Mouse (Mus musculus): ENCODE measurements around the gene Ipo13. TPM values are rescaled to one million over a fixed set of nuclear protein-coding genes. Genes with fewer than 3 reads are reported as not detected.

The Ipo13 gene
- polyA plus RNA-seq (2015; fragmentation: Nextera tagmentation; extraction: Ambion mirVana), result 66.2 and 72.9 TPM in 2 replicates

DNA sequence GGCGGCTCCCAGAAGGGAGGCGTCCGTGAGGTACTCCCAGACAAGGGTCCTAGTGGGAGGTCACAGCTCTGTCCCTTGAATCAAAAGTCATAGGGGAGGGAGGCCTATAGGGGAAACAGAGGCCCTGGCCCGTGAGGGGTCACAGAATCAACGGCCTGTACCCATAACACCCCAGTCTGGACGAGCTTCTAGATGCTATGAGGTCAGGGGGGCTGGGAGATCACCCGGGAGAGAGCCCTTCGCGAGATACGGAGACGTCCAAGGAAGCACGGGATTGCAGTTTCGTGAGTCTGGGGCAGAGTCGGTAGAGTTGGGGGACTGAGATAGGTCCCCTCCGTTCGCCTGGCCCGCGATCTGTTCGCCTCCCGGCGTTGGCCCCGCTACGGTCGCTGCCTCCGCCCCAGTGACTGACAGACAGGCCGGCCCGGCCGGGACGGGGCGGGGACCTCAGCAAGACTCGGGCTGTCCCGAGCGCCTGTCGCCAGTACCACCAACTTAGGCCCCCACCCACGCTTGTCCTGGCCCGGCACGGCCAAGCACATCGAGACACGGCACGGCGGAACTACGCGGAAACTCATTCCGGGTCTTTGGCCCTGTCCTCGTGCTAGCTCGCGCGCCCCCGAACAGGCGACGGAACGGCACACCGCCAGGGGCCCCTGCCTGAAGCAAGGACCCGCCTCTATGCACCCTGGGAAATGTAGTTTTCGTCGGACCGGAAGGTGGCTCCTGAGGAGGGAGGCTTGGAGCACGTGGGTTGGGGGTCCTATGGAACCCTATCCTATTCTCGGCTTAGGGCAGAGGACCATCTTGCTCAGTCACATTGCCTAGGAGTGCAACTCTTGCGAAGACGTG is at the start of gene Ipo13:
Gene Ipo13 (minus strand): TSS at position 409 of the 852 bp plus-strand sequence.
- H3K4me3 ChIP-seq (replicated peaks), result peak within 1 kb of the TSS; percentile 93
- peak within 1 kb of the TSS; percentile 74 for H3K27ac ChIP-seq
- WGBS, result under 1% methylated on average over 61 of the region's 61 CpGs
- H3K36me3 ChIP-seq, result peaks cover 21% of the 10 kb centered on the region
- peaks cover 53% of the 10 kb centered on the region for H3K4me1 ChIP-seq (replicated peaks)
- peak within 1 kb of the TSS; percentile 92 for H3K9ac ChIP-seq (replicated peaks)
- peak within 1 kb of the TSS; percentile 100 for H3K4me2 ChIP-seq (replicated peaks)
- ATAC-seq, result peak; percentile 96
- H3K9me3 ChIP-seq, result no peaks in the 10 kb centered on the region
- no peaks in the 10 kb centered on the region for H3K27me3 ChIP-seq

DNA sequence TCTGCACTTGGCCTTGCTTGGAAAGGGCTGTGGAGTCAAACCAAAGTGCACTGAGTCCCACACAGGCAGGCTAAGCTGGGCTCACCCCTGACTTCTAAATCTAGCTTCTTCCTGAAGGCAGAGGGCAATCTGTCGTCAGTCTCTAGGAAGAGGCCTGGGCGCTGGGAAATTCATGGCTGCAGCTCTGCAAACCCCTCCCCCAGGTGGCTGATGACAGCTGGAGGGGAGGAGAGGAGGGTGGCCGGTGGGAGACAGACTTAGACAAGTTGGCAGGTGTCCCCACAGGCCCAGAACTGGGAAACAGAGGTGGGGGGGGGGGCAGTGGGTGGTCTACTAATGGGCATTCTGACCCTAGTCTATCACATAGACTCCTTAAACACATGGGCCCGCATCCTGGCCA is 42.7 kb upstream of the Ipo13 start:
- H3K4me3 ChIP-seq (replicated peaks), result no peak overlapping the region
- no peak overlapping the region for H3K9ac ChIP-seq (replicated peaks)
- no peaks in the 10 kb centered on the region for H3K27me3 ChIP-seq
- ATAC-seq, result no peak
- 75% methylated on average over 4 of the region's 4 CpGs for WGBS
- no peaks in the 10 kb centered on the region for H3K4me1 ChIP-seq (replicated peaks)
- H3K4me2 ChIP-seq (replicated peaks), result no peak overlapping the region
- H3K36me3 ChIP-seq, result peaks cover 42% of the 10 kb centered on the region
- H3K9me3 ChIP-seq, result no peaks in the 10 kb centered on the region
- no peak overlapping the region for H3K27ac ChIP-seq

DNA sequence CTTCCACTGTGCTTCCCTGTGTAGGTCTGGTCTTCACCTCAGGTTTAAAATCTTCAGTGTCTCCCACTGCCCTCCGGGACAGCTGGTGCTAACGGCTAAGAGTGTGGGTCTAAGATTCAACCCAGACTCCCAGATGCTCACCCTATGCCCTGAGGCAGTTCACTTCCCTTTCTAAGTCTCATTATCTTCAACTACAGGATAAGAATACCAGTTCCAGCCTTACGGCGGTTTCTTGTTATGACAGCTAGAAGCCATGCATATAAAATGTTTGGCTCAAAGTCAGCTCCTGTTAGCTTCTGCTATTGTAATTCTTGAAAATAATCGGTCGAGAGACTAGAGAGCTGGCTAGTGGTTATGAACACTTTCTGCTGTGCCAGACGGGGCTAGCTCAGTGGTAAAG is 32.7 kb upstream of the Ipo13 start:
- no peak overlapping the region for H3K9ac ChIP-seq (replicated peaks)
- ATAC-seq, result no peak
- H3K4me2 ChIP-seq (replicated peaks), result no peak overlapping the region
- 80% methylated on average over 7 of the region's 7 CpGs for WGBS
- no peaks in the 10 kb centered on the region for H3K27me3 ChIP-seq
- no peaks in the 10 kb centered on the region for H3K9me3 ChIP-seq
- H3K27ac ChIP-seq, result no peak overlapping the region
- H3K4me1 ChIP-seq (replicated peaks), result peaks cover 13% of the 10 kb centered on the region
- no peak overlapping the region for H3K4me3 ChIP-seq (replicated peaks)
- H3K36me3 ChIP-seq, result peaks cover 25% of the 10 kb centered on the region

DNA sequence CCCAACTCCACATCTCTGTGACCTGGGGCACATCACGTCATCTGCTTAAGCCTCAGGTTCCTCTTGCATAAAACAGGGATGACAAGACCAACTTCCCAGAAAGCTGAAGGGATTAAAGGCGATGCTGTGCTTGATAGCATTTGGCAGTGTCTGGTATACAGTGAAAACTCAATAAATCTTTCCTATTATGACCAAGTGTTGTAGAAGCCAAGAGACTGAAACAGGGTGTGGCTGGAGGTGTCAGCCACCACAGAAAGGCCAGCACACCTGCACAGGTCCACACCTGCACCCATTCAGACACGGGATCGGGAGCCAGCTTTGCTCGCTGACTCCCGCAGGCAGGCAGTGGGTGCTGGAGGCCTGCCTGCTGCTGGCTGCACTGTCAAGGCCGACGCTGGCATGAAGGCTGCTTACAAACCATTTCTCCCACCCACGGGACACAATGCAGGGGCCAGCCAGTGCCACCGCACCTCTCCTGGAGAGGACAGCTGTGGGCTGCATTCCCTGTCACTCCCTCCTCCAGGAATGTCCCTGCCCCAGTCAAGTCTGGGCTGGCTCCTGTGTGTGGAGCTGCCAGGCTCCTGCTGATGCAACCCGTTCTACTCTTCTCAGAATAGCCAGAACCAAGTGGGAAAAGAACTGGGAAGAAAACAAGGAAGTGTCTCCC is 32.0 kb upstream of the Ipo13 start:
- no peak overlapping the region for H3K9ac ChIP-seq (replicated peaks)
- H3K4me2 ChIP-seq (replicated peaks), result no peak overlapping the region
- ATAC-seq, result no peak
- H3K36me3 ChIP-seq, result peaks cover 18% of the 10 kb centered on the region
- no peaks in the 10 kb centered on the region for H3K27me3 ChIP-seq
- H3K4me1 ChIP-seq (replicated peaks), result peaks cover 13% of the 10 kb centered on the region
- 90% methylated on average over 11 of the region's 11 CpGs for WGBS
- no peaks in the 10 kb centered on the region for H3K9me3 ChIP-seq
- no peak overlapping the region for H3K4me3 ChIP-seq (replicated peaks)
- H3K27ac ChIP-seq, result no peak overlapping the region

DNA sequence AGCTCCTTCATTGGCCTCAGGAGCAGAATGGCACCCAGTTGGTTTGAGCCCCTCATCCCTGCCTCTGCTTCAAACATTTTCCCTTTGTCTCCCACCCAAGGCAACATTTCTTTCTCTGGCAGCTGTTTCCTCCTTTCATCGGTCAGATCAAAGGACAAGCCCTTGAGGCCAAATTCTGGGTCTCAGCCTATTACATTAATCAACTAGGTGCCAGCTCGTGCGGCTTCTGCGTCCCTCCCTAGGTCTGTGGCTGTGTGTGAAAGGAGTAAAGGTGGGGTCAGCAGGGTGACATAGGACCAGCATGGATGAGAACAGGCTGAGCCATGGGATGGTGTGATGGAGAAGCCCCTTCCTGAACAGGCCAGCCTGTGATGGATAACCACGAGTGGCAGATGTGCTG is 28.5 kb upstream of the Ipo13 start:
- peak; percentile 71; the same call in 1 of the 2 replicates for ATAC-seq
- H3K36me3 ChIP-seq, result peaks cover 23% of the 10 kb centered on the region
- peak overlapping the region; percentile 27 for H3K27ac ChIP-seq
- no peak overlapping the region for H3K4me3 ChIP-seq (replicated peaks)
- H3K4me2 ChIP-seq (replicated peaks), result no peak overlapping the region
- no peaks in the 10 kb centered on the region for H3K9me3 ChIP-seq
- peaks cover 13% of the 10 kb centered on the region for H3K4me1 ChIP-seq (replicated peaks)
- 50% methylated on average over 5 of the region's 5 CpGs for WGBS
- H3K27me3 ChIP-seq, result no peaks in the 10 kb centered on the region
- H3K9ac ChIP-seq (replicated peaks), result no peak overlapping the region

DNA sequence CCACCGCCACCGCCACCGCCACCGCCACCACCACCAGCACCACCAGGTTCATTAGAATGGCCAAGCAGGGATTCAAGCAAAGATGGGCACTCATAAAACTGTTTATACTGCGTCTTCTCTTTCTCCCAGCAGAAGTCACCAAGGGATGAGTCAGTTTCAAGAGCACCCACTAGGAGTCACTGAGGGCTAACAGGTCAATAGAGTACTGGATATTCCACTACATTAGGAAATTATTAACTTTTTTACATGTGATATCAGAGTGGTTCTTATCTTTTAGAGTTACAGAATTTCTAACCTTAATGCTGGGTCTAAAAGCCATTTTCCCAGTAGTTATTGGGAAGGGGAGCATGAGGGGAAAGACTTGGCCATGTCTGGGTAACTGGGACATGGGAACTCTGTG is 22.2 kb upstream of the Ipo13 start:
- no peak overlapping the region for H3K9ac ChIP-seq (replicated peaks)
- H3K27ac ChIP-seq, result no peak overlapping the region
- H3K4me2 ChIP-seq (replicated peaks), result no peak overlapping the region
- no peak for ATAC-seq
- no peaks in the 10 kb centered on the region for H3K4me1 ChIP-seq (replicated peaks)
- WGBS, result 92% methylated on average over 5 of the region's 5 CpGs
- H3K9me3 ChIP-seq, result no peaks in the 10 kb centered on the region
- peaks cover 27% of the 10 kb centered on the region for H3K36me3 ChIP-seq
- no peaks in the 10 kb centered on the region for H3K27me3 ChIP-seq
- no peak overlapping the region for H3K4me3 ChIP-seq (replicated peaks)

DNA sequence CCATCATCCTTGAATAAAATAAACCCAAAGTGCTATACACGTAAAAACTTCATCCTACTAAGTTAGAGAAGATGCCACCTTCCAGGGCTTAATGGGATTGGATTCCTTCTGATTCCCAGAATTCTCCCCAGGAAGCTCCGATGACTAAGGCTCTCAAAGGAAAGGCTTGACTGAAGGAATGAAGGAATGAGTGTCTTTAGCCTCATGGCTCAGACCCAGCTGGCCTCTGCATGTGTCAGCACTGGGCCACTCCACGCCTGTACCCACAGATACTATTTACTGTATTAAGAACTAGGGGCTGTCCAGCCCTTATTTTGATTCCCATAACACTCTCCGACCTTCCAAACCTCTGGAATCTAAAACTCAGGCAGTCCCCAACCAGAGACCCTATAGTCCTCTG is 19.3 kb upstream of the Ipo13 start:
- no peak for ATAC-seq
- H3K4me3 ChIP-seq (replicated peaks), result no peak overlapping the region
- WGBS, result 88% methylated on average over 4 of the region's 4 CpGs
- no peak overlapping the region for H3K4me2 ChIP-seq (replicated peaks)
- no peak overlapping the region for H3K27ac ChIP-seq
- no peak overlapping the region for H3K9ac ChIP-seq (replicated peaks)
- H3K36me3 ChIP-seq, result peaks cover 14% of the 10 kb centered on the region; the same call in 1 of the 2 replicates
- peaks cover 9% of the 10 kb centered on the region for H3K4me1 ChIP-seq (replicated peaks)
- peaks cover 19% of the 10 kb centered on the region for H3K27me3 ChIP-seq
- H3K9me3 ChIP-seq, result no peaks in the 10 kb centered on the region

DNA sequence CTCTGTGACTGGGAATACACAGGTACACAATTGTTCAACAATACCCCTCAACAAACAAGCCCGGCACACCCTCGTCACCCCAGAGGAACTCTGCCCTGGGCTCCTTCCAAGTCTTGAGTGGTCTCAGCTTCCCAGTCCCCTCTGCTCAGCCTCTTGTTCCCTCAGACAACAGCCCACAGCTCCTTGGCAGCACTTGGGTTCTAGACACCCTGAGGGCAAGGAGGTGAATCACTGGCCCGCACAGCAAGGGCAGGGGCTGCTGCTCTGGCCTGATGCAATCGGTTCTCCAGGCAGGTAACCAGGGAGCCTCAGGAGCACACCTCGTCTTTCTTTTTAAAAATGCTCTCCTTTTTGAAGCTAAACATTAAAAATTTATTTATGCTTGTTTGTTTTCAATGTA is 18.4 kb upstream of the Ipo13 start:
- no peak for ATAC-seq
- WGBS, result 87% methylated on average over 5 of the region's 5 CpGs
- H3K36me3 ChIP-seq, result peaks cover 12% of the 10 kb centered on the region; the same call in 1 of the 2 replicates

DNA sequence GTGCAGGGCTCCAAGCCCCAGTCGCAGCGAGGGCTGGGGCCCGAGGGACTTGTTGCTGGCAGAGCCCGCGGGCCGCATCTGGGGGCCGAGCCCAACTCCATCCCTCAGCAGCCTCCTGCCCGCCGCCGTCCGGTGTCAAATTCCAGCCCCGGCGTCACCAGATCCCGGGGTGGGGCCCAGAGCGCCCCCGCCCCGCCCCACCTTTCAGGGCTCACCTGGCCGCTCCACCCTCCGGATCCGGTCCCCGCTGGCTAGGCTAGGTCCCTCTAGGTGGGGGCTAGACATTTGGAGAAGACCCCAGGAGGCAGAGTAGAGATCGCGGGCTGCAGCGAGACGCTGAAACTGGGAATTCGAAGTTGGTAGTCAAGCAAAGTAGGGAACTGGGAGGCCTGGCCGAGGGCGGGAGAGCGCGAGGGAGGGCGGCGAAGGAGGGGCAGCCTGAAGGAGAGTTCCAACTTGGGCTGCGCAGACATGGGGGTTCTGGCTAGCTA is 14.6 kb upstream of the Ipo13 start, which contains the start of gene Artn:
Gene Artn (minus strand): TSS at position 373 of the 491 bp plus-strand sequence.
- Histone ChIP-seq H3K4me2 (replicated peaks) (peak within 1 kb of the TSS; percentile 59), H3K9ac (replicated peaks) (no peak within 1 kb of the TSS; the same call in 1 of the 2 replicates), H3K4me3 (replicated peaks) (peak within 1 kb of the TSS; percentile 30), H3K27ac (no peak within 1 kb of the TSS), H3K36me3 (peaks cover 4% of the 10 kb centered on the region; the same call in 1 of the 2 replicates), H3K4me1 (replicated peaks) (peaks cover 35% of the 10 kb centered on the region), H3K27me3 (peaks cover 64% of the 10 kb centered on the region), H3K9me3 (no peaks in the 10 kb centered on the region)
- under 1% methylated on average over 24 of the region's 33 CpGs for WGBS
- no peak for ATAC-seq

More for the DNA sequence above, 18.4 kb upstream of the Ipo13 start:
- Histone ChIP-seq H3K4me1 (replicated peaks) (peaks cover 16% of the 10 kb centered on the region), H3K27me3 (peaks cover 27% of the 10 kb centered on the region), H3K4me2 (replicated peaks) (no peak overlapping the region), H3K9ac (replicated peaks) (no peak overlapping the region), H3K4me3 (replicated peaks) (no peak overlapping the region), H3K9me3 (no peaks in the 10 kb centered on the region), H3K27ac (no peak overlapping the region)

DNA sequence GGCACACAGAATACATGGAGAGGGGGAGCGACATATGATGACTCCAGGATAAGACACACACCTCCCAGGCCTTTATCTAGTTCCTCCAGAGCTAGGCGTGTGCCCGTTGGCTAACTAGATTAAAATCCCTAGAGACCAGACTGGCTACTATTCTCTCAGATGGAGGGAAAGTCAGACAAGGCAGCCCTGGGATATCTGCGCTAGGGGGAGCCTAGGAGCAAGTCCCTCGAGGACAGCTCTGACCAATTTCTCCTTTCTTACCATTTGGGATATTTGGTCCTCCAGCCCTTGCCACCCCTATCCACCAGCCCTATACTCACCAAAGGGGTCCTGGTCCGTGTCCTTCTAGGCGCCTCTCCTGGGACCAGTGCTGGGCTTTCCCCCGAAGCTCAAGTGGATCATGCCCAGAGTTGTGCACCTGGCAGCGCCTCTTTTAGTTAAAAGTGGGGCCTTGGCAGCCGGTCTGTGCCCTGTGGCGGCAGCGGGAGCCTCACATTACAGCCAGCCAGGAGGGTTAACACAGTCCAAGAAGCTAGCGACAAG is 14.0 kb upstream of the Ipo13 start:
- Histone ChIP-seq H3K27me3 (peaks cover 70% of the 10 kb centered on the region), H3K4me3 (replicated peaks) (peak overlapping the region; percentile 30), H3K4me2 (replicated peaks) (peak overlapping the region; percentile 59), H3K27ac (no peak overlapping the region), H3K9ac (replicated peaks) (no peak overlapping the region; the same call in 1 of the 2 replicates), H3K9me3 (no peaks in the 10 kb centered on the region), H3K4me1 (replicated peaks) (peaks cover 35% of the 10 kb centered on the region), H3K36me3 (peaks cover 4% of the 10 kb centered on the region; the same call in 1 of the 2 replicates)
- ATAC-seq, result peak; percentile 12
- 1% methylated on average over 13 of the region's 13 CpGs for WGBS

DNA sequence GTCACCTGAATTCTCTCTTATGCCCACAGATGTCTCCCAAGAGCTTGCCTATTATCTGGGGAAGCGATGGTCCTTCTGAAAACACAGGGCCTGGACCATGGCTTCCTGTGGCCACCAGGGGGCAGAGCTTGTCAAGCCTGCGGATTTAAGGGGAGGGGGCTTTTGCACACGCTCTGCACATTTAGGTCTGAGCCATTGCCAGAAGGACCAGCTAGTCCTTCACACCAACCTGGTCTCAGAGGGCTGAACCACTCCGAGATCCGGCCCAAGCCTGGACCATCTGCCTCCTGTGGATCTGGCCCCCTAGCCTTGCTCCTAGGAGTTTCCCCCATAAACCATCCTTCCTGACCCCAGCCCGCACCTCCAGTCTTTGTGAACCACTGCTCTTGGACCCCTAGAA is 13.4 kb upstream of the Ipo13 start:
- no peak overlapping the region for H3K4me3 ChIP-seq (replicated peaks)
- ATAC-seq, result peak; percentile 31
- H3K27ac ChIP-seq, result no peak overlapping the region
- H3K9me3 ChIP-seq, result no peaks in the 10 kb centered on the region
- peaks cover 35% of the 10 kb centered on the region for H3K4me1 ChIP-seq (replicated peaks)
- peaks cover 4% of the 10 kb centered on the region; the same call in 1 of the 2 replicates for H3K36me3 ChIP-seq
- no peak overlapping the region for H3K9ac ChIP-seq (replicated peaks)
- no peak overlapping the region for H3K4me2 ChIP-seq (replicated peaks)
- peaks cover 74% of the 10 kb centered on the region for H3K27me3 ChIP-seq
- WGBS, result 10% methylated on average over 6 of the region's 6 CpGs

All from midbrain, embryonic 13.5 days (tissue).